Mouse (Mus musculus) left cerebral cortex, adult 2 months (tissue): ENCODE data around the gene Dmtf1. TPM values are rescaled to one million over a fixed set of nuclear protein-coding genes. Genes with fewer than 3 reads are reported as not detected.

Source experiments
- DNase-seq, 2 experiments: peaks; one replicate each; pipeline ENCODE4 v3.0.0; 2021 to 2022; ENCODE audit warnings: low spot score in 2 of 2, mixed read lengths in 1 of 2; ENCODE audit errors: extremely low spot score in 1 of 2
- H3K27ac ChIP-seq: fragments of 200-600 bp; 2 replicates; pipeline ENCODE4 v1.8.1; 2022
- H3K4me3 ChIP-seq: fragments of 200-600 bp; 2 replicates; pipeline ENCODE4 v1.8.1; 2022
- CTCF ChIP-seq: fragments of 200-600 bp; IDR thresholded peaks from 2 replicates; pipeline ENCODE4 v1.8.1; 2022; ENCODE audit warnings: antibody characterized with exemption, mild to moderate bottlenecking, moderate library complexity
- intact Hi-C: fragments of 180-260 bp; cut with DNase I; formaldehyde crosslinking; loops from one replicate; pipeline ENCODE4 v1.15.1; 2025
- total RNA-seq, 2 experiments: library from RNA; stranded (reverse); gene quantifications; 2 replicates each; pipeline ENCODE4 v1.2.3; 2021

Dmtf1 gene
- total RNA-seq, 2 experiments from 2014 or later = 57.2 to 60.4 TPM

- no peak overlapping the region for H3K4me3 ChIP-seq
- no peak overlapping the region; the same call in 1 of the 2 replicates for H3K27ac ChIP-seq
- TF ChIP-seq CTCF = no peak
- DNase-seq = peak in 1 of 2 experiments; percentile 7
- intact Hi-C loops = no loop called here
Measured at GRCm38 (mm10) chr5:9107296-9108089, 54.1 kb downstream of the Dmtf1 start.

- intact Hi-C loops = no loop called here
- TF ChIP-seq CTCF = no peak
- H3K27ac ChIP-seq = no peak overlapping the region
Measured at GRCm38 (mm10) chr5:9106806-9107205, 54.8 kb downstream of the Dmtf1 start.

GRCm38 (mm10) chr5:9103958-9104357, 57.6 kb downstream of the Dmtf1 start:
- DNase-seq = no peak
- H3K4me3 ChIP-seq = no peak overlapping the region
- no peak for TF ChIP-seq CTCF
- intact Hi-C loops = loop anchor here (5.0 kb wide), 1 partner anchor 107 kb away; the partner anchor contains the start of gene Crot
- no peak overlapping the region for H3K27ac ChIP-seq

More at GRCm38 (mm10) chr5:9106806-9107205, 54.8 kb downstream of the Dmtf1 start:
- H3K4me3 ChIP-seq = no peak overlapping the region
- DNase-seq = no peak

GRCm38 (mm10) chr5:9102696-9103095, 58.9 kb downstream of the Dmtf1 start:
- no peak for TF ChIP-seq CTCF
- intact Hi-C loops = loop anchor here (5.0 kb wide), 1 partner anchor 105 kb away; the partner anchor contains the start of gene Crot
- no peak overlapping the region for H3K4me3 ChIP-seq
- no peak for DNase-seq
- H3K27ac ChIP-seq = no peak overlapping the region

DNA sequence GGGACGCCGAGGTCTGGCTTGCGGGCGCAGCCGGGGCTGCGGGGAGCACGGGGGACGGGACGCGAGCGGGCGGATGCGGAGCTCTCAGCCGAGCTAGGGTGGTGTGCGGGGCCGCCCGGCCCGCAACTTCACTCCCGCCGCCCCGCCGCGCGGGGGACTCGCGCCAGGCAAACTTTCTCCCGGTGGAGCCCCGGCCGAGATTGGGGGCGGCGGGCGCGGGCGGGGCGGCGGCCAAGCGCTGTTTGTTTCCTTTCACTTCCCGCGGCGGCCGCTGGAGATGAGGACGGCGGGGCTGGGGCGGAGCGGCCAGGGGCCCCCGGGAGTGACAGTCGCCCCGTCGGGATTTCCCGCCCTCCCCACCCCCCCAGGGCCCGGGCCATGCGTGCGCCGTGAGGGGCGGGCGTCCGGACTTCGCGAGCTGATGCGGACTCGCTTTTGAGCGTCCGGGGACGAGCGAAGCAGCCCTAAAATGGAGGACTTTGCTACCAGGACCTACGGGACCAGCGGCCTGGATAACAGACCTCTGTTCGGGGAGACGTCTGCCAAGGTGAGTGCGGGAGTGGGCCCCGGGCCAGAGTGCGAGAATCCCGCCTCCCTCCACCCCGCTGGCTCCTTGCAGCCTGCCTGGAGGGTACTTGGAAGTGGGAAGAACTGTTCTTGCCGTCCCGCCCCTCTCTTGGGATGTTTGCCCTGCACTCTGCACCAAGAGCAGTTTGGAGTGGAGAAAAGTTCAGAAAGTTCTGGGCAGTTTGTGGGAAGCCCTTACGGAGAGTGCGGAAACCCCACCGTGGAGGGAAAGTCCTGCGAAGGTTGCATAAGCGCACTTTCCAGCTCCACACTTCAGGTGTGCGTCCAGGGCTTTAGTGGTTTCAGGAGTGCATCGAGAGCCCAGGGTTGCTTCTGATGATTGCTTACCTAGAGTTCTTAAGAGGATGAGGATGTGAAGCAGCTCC, 60.5 kb downstream of the Dmtf1 start:
- TF ChIP-seq CTCF = peak; percentile 4; the same call in 1 of the 2 replicates
- DNase-seq = peak; percentile 18 to 26
- intact Hi-C loops = loop anchor here (5.0 kb wide), 1 partner anchor 104 kb away; the partner anchor contains the start of gene Crot
- H3K27ac ChIP-seq = peak overlapping the region; percentile 55; the same call in 1 of the 2 replicates
- peak overlapping the region; percentile 85 for H3K4me3 ChIP-seq

GRCm38 (mm10) chr5:9100207-9100848, 61.2 kb downstream of the Dmtf1 start, which contains the start of gene Tmem243:
Gene Tmem243 (plus strand): TSS chr5:9100668.
- intact Hi-C loops = loop anchor here (5.0 kb wide), 1 partner anchor 103 kb away; the partner anchor contains the start of gene Crot
- peak; percentile 86 for DNase-seq
- Histone ChIP-seq H3K27ac (peak within 1 kb of the TSS; percentile 73), H3K4me3 (peak within 1 kb of the TSS; percentile 85)
- no peak; the same call in 1 of the 2 replicates for TF ChIP-seq CTCF

- H3K4me3 ChIP-seq = no peak overlapping the region
- intact Hi-C loops = no loop called here
- no peak overlapping the region for H3K27ac ChIP-seq
- DNase-seq = no peak
- TF ChIP-seq CTCF = no peak
Measured at GRCm38 (mm10) chr5:9093490-9093889, 68.1 kb downstream of the Dmtf1 start.

- no peak for TF ChIP-seq CTCF
- intact Hi-C loops = no loop called here
- no peak overlapping the region for H3K27ac ChIP-seq
- no peak overlapping the region for H3K4me3 ChIP-seq
- DNase-seq = no peak
Measured at GRCm38 (mm10) chr5:9092716-9093115, 68.9 kb downstream of the Dmtf1 start.

- intact Hi-C loops = no loop called here
- no peak for DNase-seq
- no peak overlapping the region for H3K27ac ChIP-seq
- H3K4me3 ChIP-seq = no peak overlapping the region
- no peak for TF ChIP-seq CTCF
Measured at GRCm38 (mm10) chr5:9090493-9091106, 71.0 kb downstream of the Dmtf1 start.

DNA sequence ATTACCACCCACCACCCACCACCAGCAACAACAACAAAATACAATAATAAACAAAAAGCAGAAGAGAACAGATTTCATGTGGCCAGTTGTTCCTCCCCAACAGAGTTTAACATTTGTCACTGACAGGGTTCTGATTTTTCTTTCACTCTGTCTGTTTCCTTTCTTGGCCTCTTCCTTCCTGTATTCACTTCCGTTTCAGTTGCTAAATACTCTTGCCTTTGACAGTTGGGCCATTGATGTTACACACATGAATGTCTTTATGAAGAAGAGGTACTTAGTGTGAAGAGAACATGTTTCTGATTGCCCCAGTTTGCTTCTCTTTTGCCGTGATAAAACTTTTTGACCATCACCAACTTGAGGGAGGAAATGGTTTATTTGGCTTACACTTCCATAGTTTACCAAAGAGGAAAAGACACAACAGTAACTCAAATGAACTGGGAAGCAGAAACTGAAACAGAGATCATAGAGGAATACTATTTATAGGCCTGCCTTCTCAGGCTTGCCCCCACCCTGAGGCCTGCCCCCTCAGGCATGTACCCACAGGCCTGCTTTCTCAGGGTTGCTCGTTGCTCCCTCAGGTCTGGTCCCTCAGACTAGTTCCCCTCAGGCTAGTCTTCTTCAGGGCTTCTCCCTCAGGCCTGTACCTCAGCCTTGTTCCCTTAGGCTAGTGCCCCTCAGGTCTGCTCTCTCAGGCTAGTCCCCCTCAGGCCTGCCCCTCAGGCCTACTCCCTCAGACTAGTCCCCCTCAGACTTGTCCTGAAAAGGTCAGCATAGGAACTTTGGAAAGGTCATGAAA, 74.5 kb downstream of the Dmtf1 start:
- H3K27ac ChIP-seq = no peak overlapping the region
- DNase-seq = no peak
- intact Hi-C loops = no loop called here
- no peak for TF ChIP-seq CTCF
- H3K4me3 ChIP-seq = no peak overlapping the region
